Mouse (Mus musculus): ENCODE results near the gene Etnk2. TPM values are rescaled to one million over a fixed set of nuclear protein-coding genes. Genes with fewer than 3 reads are reported as not detected.

Gene Etnk2
- polyA plus RNA-seq, 1 experiment from 2014 or later, result 21.9 TPM

GRCm38 (mm10) chr1:133394702-133395101, 31.3 kb downstream of the Etnk2 start:
- Histone ChIP-seq H3K4me3 (no peak overlapping the region), H3K27ac (no peak overlapping the region), H3K4me2 (no peak overlapping the region), H3K36me3 (replicated peaks) (no peaks in the 10 kb centered on the region), H3K9ac (no peak overlapping the region), H3K4me1 (peaks cover 20% of the 10 kb centered on the region), H3K9me3 (no peaks in the 10 kb centered on the region), H3K27me3 (replicated peaks) (no peaks in the 10 kb centered on the region)
- ATAC-seq (replicated peaks), result no peak
- WGBS, result 66% methylated on average over 4 of the region's 4 CpGs

- no peaks in the 10 kb centered on the region for H3K27me3 ChIP-seq (replicated peaks)
- no peak for ATAC-seq (replicated peaks)
- H3K4me1 ChIP-seq, result peaks cover 20% of the 10 kb centered on the region
- no peaks in the 10 kb centered on the region for H3K9me3 ChIP-seq
- no peak overlapping the region for H3K27ac ChIP-seq
- H3K4me3 ChIP-seq, result no peak overlapping the region
- H3K36me3 ChIP-seq (replicated peaks), result no peaks in the 10 kb centered on the region
- no peak overlapping the region for H3K9ac ChIP-seq
- WGBS, result 83% methylated on average over 5 of the region's 5 CpGs
- H3K4me2 ChIP-seq, result no peak overlapping the region
These were observed 33.3 kb downstream of the Etnk2 start for GRCm38 (mm10) chr1:133396693-133397092.

DNA sequence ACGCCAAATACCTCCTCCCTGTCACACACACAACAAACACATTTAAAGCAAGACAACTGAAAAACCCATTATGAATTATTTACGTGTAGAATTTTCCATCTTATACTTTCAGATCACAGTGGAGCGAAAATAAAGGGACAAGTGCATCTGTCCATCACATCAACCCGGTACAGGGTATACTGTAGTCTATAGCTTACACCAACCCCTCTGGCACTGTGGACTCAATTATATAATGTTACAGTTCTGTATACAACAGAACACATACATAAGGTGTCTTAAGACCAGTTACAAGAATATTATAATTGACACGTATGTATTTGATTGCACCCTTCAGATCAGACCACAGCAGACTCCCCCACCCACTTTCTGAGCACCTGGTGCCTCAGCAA, 33.7 kb downstream of the Etnk2 start:
- Histone ChIP-seq H3K4me2 (peak overlapping the region; percentile 36), H3K4me1 (peaks cover 20% of the 10 kb centered on the region)

GRCm38 (mm10) chr1:133397483-133398237, 34.3 kb downstream of the Etnk2 start:
- Histone ChIP-seq H3K9ac (peak overlapping the region; percentile 31), H3K4me1 (peaks cover 20% of the 10 kb centered on the region), H3K36me3 (replicated peaks) (no peaks in the 10 kb centered on the region), H3K4me3 (no peak overlapping the region), H3K9me3 (no peaks in the 10 kb centered on the region), H3K27ac (peak overlapping the region; percentile 85), H3K27me3 (replicated peaks) (no peaks in the 10 kb centered on the region), H3K4me2 (peak overlapping the region; percentile 36)
- 3% methylated on average over 17 of the region's 17 CpGs for WGBS
- peak; percentile 70 for ATAC-seq (replicated peaks)

More for the DNA sequence above, 33.7 kb downstream of the Etnk2 start:
- Histone ChIP-seq H3K27ac (peak overlapping the region; percentile 85), H3K4me3 (no peak overlapping the region), H3K36me3 (replicated peaks) (no peaks in the 10 kb centered on the region), H3K9ac (peak overlapping the region; percentile 31), H3K27me3 (replicated peaks) (no peaks in the 10 kb centered on the region), H3K9me3 (no peaks in the 10 kb centered on the region)
- 41% methylated on average over 5 of the region's 5 CpGs for WGBS
- peak; percentile 65 for ATAC-seq (replicated peaks)

GRCm38 (mm10) chr1:133400014-133400725, 36.8 kb downstream of the Etnk2 start:
- Histone ChIP-seq H3K9me3 (no peaks in the 10 kb centered on the region), H3K4me3 (no peak overlapping the region), H3K4me1 (peaks cover 20% of the 10 kb centered on the region), H3K27me3 (replicated peaks) (no peaks in the 10 kb centered on the region), H3K27ac (no peak overlapping the region), H3K36me3 (replicated peaks) (no peaks in the 10 kb centered on the region), H3K9ac (no peak overlapping the region), H3K4me2 (no peak overlapping the region)
- WGBS, result 88% methylated on average over 13 of the region's 13 CpGs
- ATAC-seq (replicated peaks), result no peak

- Histone ChIP-seq H3K4me2 (no peak overlapping the region), H3K9ac (no peak overlapping the region), H3K27ac (no peak overlapping the region), H3K4me3 (no peak overlapping the region), H3K36me3 (replicated peaks) (no peaks in the 10 kb centered on the region), H3K4me1 (peaks cover 6% of the 10 kb centered on the region), H3K9me3 (no peaks in the 10 kb centered on the region), H3K27me3 (replicated peaks) (no peaks in the 10 kb centered on the region)
- ATAC-seq (replicated peaks), result no peak
- WGBS, result 93% methylated on average over 4 of the region's 4 CpGs
These were observed 40.6 kb downstream of the Etnk2 start for GRCm38 (mm10) chr1:133404005-133404404.

DNA sequence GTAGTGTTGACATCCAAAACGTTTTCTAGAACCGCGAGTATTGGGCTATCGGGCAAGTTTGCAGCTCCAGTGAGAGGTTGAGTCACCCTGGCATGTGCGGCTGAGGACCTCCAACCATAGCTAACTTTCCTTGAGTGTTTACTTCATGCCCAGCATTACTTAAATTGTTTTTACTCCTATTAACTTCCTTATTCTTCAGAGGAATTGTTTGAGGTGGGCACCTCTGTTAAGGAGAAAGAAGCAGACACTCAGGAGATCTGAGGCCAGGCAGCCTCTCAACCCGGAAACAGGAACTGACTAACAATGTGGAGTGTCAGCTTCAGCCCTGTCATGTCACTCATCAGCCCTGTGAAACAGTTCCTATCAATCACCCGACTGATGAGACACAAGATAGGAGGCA, 43.2 kb downstream of the Etnk2 start:
- Histone ChIP-seq H3K27me3 (replicated peaks) (no peaks in the 10 kb centered on the region), H3K9ac (no peak overlapping the region), H3K4me1 (peaks cover 10% of the 10 kb centered on the region; the same call in 1 of the 2 replicates), H3K27ac (no peak overlapping the region), H3K4me2 (no peak overlapping the region), H3K4me3 (no peak overlapping the region), H3K9me3 (no peaks in the 10 kb centered on the region), H3K36me3 (replicated peaks) (no peaks in the 10 kb centered on the region)
- WGBS, result 88% methylated on average over 7 of the region's 7 CpGs
- ATAC-seq (replicated peaks), result no peak

GRCm38 (mm10) chr1:133407436-133407835, 44.1 kb downstream of the Etnk2 start:
- H3K27ac ChIP-seq, result no peak overlapping the region
- peaks cover 10% of the 10 kb centered on the region; the same call in 1 of the 2 replicates for H3K4me1 ChIP-seq
- WGBS, result 64% methylated on average over 6 of the region's 6 CpGs
- ATAC-seq (replicated peaks), result no peak
- no peaks in the 10 kb centered on the region for H3K36me3 ChIP-seq (replicated peaks)
- H3K27me3 ChIP-seq (replicated peaks), result no peaks in the 10 kb centered on the region
- no peak overlapping the region for H3K4me2 ChIP-seq
- H3K4me3 ChIP-seq, result no peak overlapping the region
- no peaks in the 10 kb centered on the region for H3K9me3 ChIP-seq
- no peak overlapping the region for H3K9ac ChIP-seq

GRCm38 (mm10) chr1:133408321-133408720, 44.9 kb downstream of the Etnk2 start:
- Histone ChIP-seq H3K9me3 (no peaks in the 10 kb centered on the region), H3K9ac (no peak overlapping the region), H3K27ac (no peak overlapping the region), H3K4me2 (no peak overlapping the region), H3K4me1 (peaks cover 10% of the 10 kb centered on the region; the same call in 1 of the 2 replicates), H3K27me3 (replicated peaks) (no peaks in the 10 kb centered on the region), H3K36me3 (replicated peaks) (no peaks in the 10 kb centered on the region), H3K4me3 (no peak overlapping the region)
- ATAC-seq (replicated peaks), result no peak
- WGBS, result 55% methylated on average over 9 of the region's 9 CpGs

DNA sequence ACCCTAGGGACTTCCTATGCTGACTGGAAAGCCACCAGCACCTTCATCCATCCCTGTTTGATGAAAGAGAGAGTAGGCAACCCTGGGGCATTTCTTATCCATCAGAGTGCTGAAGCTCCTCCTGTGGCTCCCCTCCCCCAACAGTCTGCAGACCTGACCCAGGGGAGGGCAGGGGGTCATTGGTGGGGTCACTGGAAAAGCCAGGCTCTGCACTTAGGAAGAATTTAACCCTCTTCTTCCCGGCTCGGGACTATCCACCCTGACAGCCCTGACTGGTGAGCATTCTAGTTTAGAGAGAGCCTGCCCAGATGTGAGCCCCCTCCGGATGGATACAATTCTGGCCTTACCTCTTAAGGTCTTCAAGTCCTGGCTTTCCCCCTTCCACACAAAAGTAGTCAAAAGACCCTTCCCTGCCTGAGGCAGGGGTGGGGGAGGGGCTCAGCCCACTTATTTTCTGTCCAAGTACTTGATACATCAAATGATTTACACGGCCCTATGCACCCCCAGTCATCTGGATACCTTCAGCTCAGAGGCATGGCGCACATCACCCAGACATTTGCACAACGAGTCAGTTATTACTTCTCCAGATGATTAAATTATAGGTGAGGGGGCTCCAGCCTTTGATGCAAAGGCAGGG, 45.6 kb downstream of the Etnk2 start:
- H3K4me3 ChIP-seq, result no peak overlapping the region

GRCm38 (mm10) chr1:133409786-133410185, 46.4 kb downstream of the Etnk2 start:
- 73% methylated on average over 9 of the region's 9 CpGs for WGBS
- Histone ChIP-seq H3K4me3 (no peak overlapping the region), H3K27me3 (replicated peaks) (no peaks in the 10 kb centered on the region), H3K27ac (no peak overlapping the region), H3K9me3 (no peaks in the 10 kb centered on the region), H3K4me1 (peaks cover 11% of the 10 kb centered on the region; the same call in 1 of the 2 replicates), H3K9ac (no peak overlapping the region), H3K4me2 (no peak overlapping the region), H3K36me3 (replicated peaks) (no peaks in the 10 kb centered on the region)
- ATAC-seq (replicated peaks), result no peak

More for the DNA sequence above, 45.6 kb downstream of the Etnk2 start:
- Histone ChIP-seq H3K9me3 (no peaks in the 10 kb centered on the region), H3K9ac (no peak overlapping the region), H3K27me3 (replicated peaks) (no peaks in the 10 kb centered on the region), H3K27ac (no peak overlapping the region), H3K36me3 (replicated peaks) (no peaks in the 10 kb centered on the region), H3K4me1 (peaks cover 10% of the 10 kb centered on the region; the same call in 1 of the 2 replicates), H3K4me2 (no peak overlapping the region)
- WGBS, result 8% methylated on average over 6 of the region's 6 CpGs
- no peak for ATAC-seq (replicated peaks)

GRCm38 (mm10) chr1:133411506-133412147, 48.3 kb downstream of the Etnk2 start:
- H3K4me3 ChIP-seq, result no peak overlapping the region
- H3K9ac ChIP-seq, result no peak overlapping the region

More at GRCm38 (mm10) chr1:133411506-133412147, 48.3 kb downstream of the Etnk2 start:
- no peak for ATAC-seq (replicated peaks)
- Histone ChIP-seq H3K4me2 (no peak overlapping the region), H3K9me3 (no peaks in the 10 kb centered on the region), H3K27me3 (replicated peaks) (no peaks in the 10 kb centered on the region), H3K4me1 (peaks cover 18% of the 10 kb centered on the region), H3K27ac (no peak overlapping the region), H3K36me3 (replicated peaks) (no peaks in the 10 kb centered on the region)
- 50% methylated on average over 8 of the region's 8 CpGs for WGBS
